Mouse (Mus musculus): Measurements from ENCODE around the gene Clec11a.
"Not testable (repeated sequence)": the region's sequence is repeated elsewhere in the genome, so short reads cannot be mapped to it uniquely, and the experiment has no call there.

Clec11a gene

DNA sequence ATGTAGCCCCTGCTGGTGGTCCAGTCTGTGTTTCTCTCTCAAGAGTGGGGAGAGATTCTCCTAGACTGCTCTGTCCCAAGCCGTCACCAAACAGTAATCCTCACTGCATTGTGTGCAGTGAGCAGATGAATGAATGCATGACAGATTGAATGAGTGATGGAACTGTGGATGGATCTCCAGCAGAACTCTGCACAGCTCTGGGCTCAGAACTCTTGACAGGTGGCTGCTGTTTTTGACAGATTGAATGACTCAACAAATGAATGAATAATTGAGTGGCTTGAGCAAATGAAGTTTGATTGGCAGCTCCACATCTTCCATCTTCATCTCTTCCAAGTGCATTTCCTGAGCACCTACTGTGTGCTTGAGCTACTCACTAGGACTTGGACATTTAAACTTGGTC, 15.6 kb upstream of the Clec11a start:
- no peak for DNase-seq

DNA sequence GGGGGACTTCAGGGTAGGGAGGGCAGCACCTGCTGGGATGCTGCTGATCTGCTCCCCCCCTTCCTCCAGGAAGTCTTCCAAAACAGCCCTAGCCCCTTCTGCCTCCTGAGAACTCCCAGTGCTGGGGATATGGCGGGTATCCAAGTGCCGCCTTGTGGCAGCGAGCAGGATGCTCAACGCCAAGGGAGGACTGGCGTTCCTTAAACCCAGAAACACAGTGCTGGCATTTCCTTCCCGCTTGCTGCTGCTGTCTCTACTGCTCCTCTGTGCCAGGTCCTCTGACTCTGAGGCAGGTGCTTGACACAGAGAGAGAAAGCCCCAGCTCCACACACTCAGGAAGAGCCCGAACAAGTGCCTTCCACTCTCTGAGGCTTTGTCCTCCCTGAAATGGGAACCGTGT, 14.2 kb upstream of the Clec11a start:
- peak; percentile 77 for DNase-seq

DNA sequence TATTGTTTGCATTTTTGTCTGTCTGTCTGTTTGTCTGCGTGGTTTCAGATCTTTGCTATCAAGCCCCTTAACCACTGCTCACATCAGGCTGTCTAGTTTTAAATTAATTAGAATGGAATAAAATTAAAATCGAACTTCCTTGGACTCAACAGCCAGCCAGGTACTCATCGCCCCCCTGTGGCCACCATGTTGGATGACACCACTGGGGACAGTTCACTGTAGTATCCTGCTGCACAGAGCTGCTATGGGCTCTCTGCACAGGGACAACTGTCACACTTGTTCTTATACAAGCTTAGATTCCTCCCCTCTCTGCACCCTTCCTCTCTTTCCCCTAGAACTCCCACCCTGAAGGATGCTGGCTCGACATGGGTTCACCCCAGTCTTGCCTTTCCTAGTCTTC, 11.2 kb upstream of the Clec11a start:
- peak; percentile 27 for DNase-seq

DNA sequence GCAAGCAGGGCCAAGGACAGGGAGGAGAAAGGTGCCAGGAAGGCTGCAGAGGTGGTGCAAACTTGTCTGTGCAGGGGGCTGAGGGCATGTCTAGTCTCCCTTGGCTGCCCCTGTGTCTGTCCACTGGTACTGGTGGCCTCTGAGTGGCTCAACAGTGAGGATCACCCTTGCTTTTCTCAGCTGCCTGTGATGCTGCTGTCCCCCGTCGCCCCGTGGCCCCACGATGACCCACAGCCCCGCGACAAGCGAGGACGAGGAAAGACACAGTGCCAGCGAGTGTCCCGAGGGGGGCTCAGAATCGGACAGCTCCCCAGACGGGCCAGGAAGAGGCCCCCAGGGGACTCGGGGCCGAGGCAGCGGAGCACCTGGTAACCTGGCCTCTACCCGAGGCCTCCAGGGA, 5.8 kb upstream of the Clec11a start:
- DNase-seq: peak; percentile 50

DNA sequence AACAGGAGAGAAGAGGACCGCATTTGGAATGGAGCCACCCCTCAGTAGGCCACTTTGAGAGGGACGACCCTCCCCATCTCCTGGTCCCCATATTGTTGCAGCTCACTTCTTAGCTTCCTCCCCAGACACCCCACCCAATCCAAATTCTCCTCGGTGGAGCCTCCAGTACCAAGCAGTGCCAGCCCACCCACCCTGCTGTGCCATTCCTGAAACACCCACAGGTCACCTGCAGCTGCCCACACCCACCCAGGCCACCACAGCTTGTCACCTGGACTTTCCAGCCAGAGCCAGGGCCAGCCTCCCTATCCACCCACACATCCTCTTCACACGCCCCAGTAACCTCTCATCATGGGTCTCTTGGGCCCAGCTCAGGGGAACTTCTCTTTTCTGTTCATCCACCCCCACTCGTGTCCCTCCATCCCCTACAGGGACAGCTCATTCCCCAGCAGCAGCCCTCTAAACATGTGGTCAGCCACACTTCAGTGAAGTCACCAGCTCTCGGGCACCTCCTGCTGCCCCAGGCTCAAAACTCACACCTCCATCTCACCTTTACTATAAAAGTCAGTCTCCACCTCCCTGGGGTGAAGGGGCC, 5.1 kb upstream of the Clec11a start:
- DNase-seq: peak; percentile 57

DNA sequence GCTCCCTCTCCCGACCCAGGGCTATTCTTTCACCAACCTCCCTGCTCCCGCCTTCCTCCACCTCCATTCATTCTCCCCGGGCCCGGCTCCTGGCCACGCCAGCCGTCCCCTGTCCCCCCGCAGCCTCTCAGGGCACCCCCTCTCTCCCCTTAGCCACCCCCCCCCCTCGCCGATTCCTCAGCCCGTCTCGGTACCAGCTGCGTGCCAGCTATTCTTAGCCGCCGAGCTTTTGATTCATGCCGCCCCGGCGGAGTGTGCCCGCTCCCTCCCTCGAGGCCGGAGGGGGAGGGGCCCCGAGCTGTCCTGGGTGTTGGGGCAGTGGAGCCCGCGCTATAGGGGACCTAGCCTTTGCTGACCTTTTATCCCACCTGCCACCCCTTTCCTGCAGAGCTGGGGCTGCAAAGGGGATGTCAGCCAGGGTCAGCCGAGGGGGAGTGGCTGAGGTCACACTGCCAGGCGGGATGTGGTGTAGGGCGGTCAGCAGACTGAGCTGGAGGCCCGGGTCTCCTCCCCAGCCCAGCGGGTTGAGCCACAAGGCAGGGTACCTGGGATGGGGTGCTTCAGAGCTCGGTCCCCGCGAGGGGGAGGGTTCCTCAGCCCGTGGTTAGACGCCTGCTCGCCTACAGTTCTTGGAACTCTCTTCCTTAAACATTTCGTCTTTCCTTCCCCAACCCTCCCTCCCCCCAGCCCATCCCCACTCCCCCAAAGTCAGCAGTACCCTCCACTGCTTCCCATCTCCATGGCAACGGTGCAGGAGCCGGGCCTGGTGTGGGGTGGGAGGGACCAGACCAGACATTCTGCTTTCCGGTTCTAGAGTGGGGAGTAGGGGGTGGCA, 4.4 kb upstream of the Clec11a start:
- peak; percentile 72 for DNase-seq

DNA sequence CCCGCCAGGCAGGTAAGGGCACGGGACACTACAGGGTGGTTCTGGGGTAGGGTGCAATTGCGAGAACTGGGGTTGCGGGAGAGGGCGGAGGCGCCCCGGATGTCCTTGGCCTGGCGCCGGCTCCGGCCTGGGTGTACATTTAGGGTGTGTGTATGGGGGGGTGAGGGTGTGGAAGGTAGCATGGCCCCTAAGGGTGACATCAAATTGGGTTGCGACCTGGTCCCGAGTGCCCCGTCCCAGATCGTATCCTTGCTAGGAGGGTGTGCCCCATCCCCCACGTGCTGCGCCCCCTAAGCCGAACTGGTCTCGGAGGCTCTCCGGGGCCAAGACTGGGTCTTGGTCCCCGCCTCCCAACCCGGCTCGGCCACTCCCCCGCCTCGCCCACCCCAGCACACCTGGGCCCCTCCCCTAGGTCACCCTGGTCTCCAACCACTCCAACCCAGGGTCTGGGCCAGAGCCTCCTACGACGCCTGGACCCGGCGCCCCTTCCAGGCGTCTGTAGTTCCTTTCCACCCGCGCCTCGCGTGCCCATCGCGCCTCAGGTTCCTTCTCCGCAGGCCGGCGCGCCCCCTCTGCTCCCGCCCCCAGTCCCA, 3.7 kb upstream of the Clec11a start:
- DNase-seq: peak; percentile 72

DNA sequence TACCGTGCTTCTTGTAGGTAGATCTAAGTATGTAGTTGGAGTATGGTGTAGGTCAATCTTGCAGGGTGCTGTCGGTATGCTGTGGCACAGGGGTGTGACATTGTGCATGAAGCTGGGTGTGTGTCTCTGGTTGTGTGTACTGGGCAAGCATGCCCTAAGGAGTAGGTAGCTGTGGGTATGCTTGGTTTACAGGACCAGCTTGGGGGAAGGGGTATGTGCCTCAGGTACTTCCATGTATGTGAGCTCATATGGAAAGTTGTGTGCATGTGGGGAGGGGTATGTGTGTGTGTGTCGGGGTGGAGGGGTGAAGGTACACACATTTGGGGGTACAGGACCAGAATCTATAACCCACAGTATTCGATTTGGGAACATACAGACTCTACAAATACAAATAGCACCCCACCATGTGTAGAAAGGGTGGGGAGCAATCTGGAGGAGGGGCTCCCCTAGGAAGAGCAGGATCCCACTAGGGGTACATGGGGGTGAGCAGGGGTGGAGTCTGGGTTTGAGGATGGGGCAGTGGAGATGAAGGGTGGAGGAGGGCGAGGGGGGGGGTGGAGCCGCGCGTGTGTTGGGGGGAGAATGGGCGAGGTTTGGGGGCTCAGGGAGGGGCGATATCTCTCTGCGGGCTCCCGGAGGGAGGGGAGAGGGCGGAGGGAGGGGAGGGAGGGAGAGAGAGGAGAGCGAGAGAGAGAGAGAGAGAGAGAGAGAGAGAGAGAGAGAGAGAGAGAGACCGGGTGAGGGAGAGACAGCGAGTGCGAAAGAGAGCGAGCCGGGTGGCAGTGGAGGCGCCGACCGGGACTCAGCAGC, 3.0 kb upstream of the Clec11a start, which contains the start of gene Shank1:
Gene Shank1 (plus strand): TSS at position 779 of the 810 bp plus-strand sequence.
- DNase-seq: peak; percentile 51

DNA sequence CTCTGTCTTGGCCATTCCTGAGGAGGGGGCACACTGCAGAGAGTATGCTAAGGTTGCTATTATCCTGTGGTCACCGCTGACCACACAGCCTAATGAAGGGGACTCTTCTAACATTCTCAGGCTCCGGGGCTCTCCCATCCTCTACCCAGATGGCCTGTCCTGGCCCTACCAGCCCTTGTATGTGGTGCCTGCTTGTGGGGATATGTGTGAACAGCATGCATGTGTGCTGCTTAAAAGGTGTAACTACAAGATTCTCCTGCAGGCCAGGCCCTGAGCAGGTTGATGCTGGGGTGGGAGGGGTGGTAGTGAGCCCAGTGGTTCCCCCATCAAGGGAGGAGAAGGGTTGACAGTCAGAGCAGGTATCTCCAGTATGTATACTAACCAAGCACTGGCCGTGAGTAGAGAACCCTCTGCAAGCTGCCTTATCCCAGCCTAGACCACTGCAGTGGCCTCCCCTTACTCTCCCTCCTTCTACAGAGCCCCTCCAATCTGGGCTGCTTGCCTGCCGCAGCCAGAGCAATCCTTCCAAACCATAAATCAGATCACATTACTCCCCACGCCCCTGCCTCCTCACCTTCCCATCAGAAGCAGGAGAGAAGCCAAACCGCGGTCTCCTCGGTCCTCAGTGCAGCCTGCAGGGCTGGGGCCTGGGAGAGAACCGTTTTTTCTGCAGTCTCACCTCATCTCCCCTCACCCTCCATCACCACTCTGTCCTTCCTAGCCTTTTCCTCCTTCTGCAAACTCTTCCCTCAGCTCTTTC, 739 bp upstream of the Clec11a start:
- peak; percentile 49 for DNase-seq

DNA sequence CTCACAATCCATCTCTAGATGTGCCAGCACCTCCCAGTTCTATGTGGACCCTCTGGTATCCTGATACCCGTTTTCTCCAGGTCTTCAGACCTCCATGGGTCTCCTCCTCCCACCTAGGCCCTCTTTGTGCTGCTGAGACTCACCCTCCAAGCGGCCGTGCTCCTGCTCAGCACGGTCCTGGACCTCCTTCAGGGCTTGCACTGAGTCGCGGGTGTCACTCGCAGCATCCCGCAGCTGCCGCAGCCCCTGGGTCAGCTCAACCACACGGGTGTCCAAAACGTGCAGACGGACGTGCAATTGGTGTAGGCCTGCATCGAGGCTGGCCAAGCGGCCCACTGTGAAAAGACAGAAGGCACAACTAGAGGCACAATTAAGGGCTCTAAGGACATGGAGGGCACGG, 1.0 kb downstream of the Clec11a start:
- DNase-seq: no peak

DNA sequence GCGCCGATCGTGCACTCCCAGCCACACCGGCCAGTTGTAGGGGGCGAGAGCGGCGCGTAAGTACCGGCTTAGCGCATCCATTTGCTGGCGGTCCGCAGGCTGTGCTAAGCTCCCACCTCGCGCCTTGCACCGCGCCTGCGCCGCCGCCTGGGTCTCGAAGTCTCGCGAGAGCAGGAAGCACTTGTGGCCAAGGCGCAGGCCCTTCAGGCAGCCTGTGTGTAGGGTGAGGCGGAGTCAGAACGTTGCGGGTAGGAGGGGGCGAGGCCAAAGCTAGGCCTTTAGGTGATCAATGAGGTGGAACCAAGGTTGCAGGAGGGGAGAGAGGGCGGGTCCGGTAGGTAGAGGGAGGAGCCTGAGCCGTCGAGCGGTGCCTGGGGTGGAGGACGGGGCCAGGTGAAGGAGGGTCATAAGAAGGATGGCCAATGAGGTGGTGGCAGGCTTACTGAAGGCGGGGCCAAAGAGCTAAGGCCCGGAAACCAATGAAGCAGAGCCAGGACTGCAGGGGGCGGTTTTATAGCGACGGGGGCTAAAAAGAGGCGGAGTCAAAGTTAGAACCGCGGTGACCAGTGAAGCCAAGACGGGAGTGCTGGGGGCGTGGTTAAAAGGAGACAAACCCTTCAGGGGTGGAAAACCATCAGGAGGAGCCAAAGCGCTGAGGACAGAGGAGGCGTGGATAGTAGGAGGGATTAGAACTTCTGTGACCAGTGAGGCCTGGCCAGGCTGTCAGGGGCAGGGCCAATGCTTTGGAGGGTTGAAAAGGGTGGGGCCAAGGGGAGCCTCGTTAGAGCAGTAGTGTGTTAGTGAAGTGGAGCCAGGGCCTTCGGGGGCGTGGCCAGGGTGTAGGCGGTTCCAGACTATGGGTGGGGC, 1.7 kb downstream of the Clec11a start:
- DNase-seq: peak; percentile 100

DNA sequence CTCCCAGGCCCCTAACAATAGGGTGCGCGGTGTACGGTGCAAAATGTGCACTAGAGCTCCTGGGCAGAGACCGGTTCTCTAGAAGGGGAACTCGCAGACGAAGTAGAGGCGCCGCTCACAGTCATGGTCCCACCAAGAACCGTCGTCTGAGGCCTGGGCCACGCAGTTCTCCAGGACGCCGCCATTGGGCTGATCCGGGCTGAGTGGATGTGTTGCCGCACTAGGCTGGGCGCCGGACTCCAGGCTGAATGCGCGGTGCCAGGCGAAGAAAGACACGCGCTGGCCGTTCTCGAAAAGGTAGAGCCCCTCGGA, 2.3 kb downstream of the Clec11a start:
- DNase-seq: no peak

DNA sequence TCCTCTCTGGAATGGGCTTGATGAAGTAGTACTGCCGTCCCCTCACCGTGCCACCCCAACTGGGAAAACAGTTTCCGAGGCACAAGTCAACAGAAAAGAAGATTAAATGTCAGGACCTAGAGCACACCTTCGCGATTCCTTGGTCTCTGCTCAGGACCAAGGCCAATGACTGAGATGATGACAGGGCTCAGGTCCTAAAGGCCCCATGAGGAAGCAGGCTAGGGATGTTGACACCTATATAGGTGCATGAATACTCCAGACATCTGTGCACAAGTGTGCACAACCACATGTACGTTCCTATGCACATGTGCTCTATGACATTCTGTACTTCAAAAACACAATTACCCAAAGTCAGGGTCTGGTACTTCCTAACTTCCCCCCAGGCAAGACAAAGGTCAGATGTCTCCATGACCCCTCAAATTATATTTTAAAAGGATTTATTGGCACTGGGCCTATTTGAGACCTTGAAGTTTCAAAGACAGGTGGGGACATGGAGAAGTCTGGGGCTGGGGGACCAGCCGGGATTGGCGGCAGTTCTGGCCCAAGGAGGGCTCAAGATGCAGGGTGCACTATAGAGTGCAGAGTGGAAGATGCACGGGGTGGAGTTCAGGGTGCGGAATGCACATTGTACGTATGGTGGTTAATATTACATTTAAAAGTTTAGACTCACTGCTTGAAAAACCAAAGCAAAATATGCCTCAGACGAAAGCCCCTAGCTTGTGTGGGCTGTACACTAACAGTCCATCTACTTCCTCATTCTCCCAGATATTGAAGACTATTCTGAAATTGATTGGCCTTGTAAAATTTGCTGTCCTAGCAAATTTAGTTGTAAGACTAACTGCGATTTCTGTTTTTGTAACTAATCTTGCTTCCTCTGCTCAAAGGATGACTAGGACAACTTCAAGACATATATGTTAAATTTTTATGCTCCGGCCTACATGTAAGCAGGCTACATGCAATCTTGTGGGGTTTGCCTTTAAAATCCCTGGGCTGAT, 3.1 kb downstream of the Clec11a start:
- DNase-seq: peak; percentile 62

DNA sequence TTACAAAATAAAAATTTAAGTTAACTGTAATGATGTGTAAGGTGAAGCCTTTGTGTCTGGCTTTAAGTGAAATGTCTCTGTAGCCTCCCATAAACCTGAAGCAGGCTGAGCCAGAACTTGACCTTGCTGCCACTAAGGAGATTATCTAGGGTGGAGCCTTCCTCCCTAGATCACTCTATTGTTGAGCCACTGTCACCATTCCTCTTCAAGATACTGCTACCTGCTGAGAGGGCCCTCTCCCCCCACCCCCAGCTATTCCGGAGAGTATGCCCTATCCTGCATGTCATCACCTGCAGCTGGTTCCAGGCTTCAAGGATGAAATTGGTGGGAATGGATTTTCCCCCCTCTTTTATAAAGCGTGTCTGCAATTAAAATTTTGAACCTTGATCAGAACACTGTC, 9.2 kb downstream of the Clec11a start:
- not testable (repeated sequence) for DNase-seq

DNA sequence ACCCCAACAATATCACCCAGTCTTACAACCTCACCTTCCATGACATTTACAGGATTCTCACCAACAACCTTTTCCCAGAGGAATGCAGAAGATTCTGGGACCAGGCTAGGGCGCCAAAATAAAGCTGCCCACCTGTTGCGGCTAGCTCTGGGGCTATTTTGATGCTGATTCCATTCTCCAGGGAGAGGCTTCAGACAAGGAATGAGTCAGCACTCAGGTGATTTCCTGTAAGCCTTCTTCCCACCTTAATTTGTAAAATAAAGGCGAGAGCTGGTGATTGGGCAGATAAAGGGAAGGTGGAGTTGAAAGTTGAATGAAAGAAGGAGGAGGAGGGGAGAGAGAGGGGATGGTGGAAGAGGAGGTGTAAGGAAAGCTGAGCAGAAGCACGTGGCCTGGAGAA, 15.3 kb downstream of the Clec11a start:
- no peak for DNase-seq

DNA sequence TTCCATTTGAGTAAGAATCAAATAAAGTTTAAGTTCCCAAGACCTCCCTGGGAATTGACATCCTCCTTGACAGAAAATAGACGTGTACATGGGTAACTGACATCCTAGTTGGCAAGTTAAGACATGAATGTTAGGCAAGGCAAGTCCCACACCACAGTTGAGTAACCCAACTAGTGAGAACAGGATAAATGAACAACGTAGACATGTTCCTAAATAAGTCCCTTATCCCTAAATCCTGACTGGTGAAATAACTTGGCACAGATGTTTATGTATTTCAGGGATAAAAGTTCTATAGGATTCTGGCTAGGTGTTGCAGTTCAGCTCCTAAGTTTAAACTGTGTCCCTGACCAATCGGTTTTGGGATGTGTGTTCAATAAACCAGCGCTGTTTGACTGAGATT, 15.7 kb downstream of the Clec11a start:
- DNase-seq: no peak

DNA sequence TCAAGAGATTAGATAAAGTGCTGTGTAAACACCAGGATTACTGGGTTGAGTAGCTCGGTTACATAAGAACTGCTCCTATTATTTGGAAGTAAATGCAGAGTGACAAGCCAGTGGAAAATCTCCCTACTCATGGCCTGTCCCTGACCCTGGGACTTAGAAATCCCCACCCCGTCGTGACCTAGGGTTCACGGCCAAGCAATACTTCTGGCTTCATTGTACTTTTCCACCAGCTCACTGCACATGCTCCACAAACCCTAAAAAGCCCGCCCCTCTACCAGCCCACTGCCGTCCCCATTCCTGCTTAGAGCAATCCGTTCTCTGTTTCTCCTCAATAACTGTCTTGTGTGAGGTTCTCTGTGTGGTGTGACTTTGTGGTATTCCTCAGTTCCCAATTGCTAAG, 18.9 kb downstream of the Clec11a start:
- no peak for DNase-seq

DNA sequence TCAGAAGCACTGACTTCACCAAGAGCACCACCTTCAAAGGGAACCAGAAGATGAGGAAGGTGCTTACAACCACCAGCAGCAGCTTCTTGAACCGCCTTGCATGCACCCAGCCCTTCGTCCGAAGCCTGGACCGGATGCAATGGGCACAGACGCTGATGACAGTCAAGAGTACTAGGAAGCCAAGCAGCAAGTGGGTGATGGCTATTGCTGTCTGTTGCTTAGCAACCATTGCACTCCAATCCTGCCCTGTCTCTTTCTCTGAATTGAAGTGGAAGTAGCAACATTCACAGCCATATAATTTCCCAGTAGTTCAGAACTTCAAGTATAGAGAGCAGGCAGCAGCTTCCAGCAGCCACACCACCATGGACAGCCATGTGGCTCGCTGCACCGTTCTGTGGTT, 25.1 kb downstream of the Clec11a start:
- DNase-seq: no peak

DNA sequence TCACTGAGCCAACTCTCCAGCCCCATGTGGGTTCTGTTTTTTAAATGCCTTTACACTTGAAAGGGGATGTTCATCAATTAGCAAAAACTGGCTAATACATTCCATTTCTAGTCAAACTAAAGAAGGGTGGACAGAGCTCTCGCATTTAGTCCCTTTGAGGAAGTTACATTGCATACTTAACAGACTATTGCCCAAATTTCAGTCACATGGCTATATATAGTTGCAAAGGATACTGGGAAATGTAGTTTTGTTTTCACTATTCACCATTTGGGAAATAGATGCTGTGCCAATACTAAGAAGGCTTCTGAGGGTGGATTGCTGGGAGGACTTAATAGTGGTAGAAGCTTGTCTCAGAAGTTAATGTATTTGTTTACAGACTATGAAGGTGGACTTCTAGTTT, 25.7 kb downstream of the Clec11a start:
- no peak for DNase-seq

DNA sequence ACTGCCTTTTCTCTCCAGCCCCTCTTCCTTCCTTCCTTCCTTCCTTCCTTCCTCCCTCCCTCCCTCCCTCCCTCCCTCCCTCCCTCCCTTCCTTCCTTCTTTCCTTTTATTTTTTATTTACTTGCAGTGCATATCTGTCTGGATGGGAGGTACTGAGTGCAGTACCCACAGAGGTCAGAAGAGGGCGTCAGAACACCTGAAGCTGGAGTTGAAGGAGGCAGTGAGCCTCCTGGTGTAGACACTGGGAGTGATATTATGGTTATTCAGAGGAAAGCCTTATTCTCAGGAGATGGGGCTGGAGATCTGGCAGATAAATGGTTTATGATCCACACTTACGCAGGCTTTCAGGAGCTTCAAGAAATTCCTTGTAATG, 29.5 kb downstream of the Clec11a start:
- peak; percentile 71 for DNase-seq

Measured in cerebellum, adult 11-12 months (tissue).